Mouse (Mus musculus) heart, adult 2 months (tissue): Measurements from ENCODE around the gene Swsap1.

Source experiments
- EP300 ChIP-seq: fragments of 200-500 bp; IDR thresholded peaks from 2 replicates; pipeline ENCODE4 v1.6.1; 2011; ENCODE audit warnings: low read depth, low read length, control low read depth; ENCODE audit not compliant: insufficient read depth
- POLR2A ChIP-seq: fragments of 200-500 bp; IDR thresholded peaks from 2 replicates; pipeline ENCODE4 v1.6.1; 2011; ENCODE audit warnings: mild to moderate bottlenecking, low read depth, low read length, control low read depth; ENCODE audit not compliant: insufficient read depth

- TF ChIP-seq EP300 (no peak), POLR2A (no peak)
Measured at GRCm38 (mm10) chr9:21978398-21979128, 23.0 kb downstream of the Swsap1 start.
